Mouse (Mus musculus) lung, adult 2 months (tissue): ENCODE results near the gene Gpx3.

ENCODE experiments used
- CTCF ChIP-seq: fragments of 200-500 bp; IDR thresholded peaks from 2 replicates; pipeline ENCODE4 v1.5.1; 2011; ENCODE audit warnings: mild to moderate bottlenecking, low read length, control low read depth; ENCODE audit not compliant: insufficient read depth
- POLR2A ChIP-seq: fragments of 200-500 bp; IDR thresholded peaks from 2 replicates; pipeline ENCODE4 v1.6.1; 2011; ENCODE audit warnings: low read depth, mild to moderate bottlenecking, control low read depth, low read length, borderline replicate concordance; ENCODE audit errors: extremely low read depth

- no peak for TF ChIP-seq POLR2A
- no peak for TF ChIP-seq CTCF
Measured at GRCm38 (mm10) chr11:54949717-54950116, 47.5 kb downstream of the Gpx3 start.
